38 mouse cellular contexts compared by ENCODE assay signal in genomic region chr7:19853526-19853925, GRCm38 (mm10). TPM values are rescaled to one million over a fixed set of nuclear protein-coding genes. Genes with fewer than 3 reads are reported as not detected.
"Had no signal": no experiment of that assay in that cellular context is flagged by ENCODE, and none has a peak within 500 bp of the region (broad histone marks: within the 10 kb centered on the region; RNA-seq: fewer than 3 reads in every experiment).

No protein-coding gene starts in this region.

- H3K27me3 ChIP-seq: forebrain, embryonic 15.5 days had no signal

- ATAC-seq: forebrain, embryonic 13.5 days; forebrain, embryonic 14.5 days; forebrain, embryonic 15.5 days; forebrain, embryonic 16.5 days; forebrain, postnatal 0 days had no signal

- H3K4me3 ChIP-seq: embryonic facial prominence, embryonic 10.5 days; embryonic facial prominence, embryonic 12.5 days; embryonic facial prominence, embryonic 13.5 days; embryonic facial prominence, embryonic 15.5 days; erythroblast, embryonic 14.5 days; forebrain, embryonic 10.5 days; forebrain, embryonic 12.5 days; forebrain, embryonic 13.5 days; forebrain, embryonic 15.5 days; gastrocnemius, adult 2 months had no signal

- H3K4me2 ChIP-seq: embryonic facial prominence, embryonic 12.5 days; embryonic facial prominence, embryonic 13.5 days; embryonic facial prominence, embryonic 15.5 days; forebrain, embryonic 12.5 days; forebrain, embryonic 13.5 days; forebrain, embryonic 15.5 days had no signal

- H3K36me3 ChIP-seq: embryonic facial prominence, embryonic 10.5 days; embryonic facial prominence, embryonic 12.5 days; embryonic facial prominence, embryonic 13.5 days; embryonic facial prominence, embryonic 15.5 days; forebrain, embryonic 10.5 days; forebrain, embryonic 12.5 days; forebrain, embryonic 15.5 days had no signal

- H3K9ac ChIP-seq: embryonic facial prominence, embryonic 12.5 days; embryonic facial prominence, embryonic 13.5 days; embryonic facial prominence, embryonic 15.5 days; forebrain, embryonic 12.5 days; forebrain, embryonic 13.5 days; forebrain, embryonic 15.5 days; forebrain, postnatal 0 days had no signal

- H3K9me3 ChIP-seq: embryonic facial prominence, embryonic 12.5 days; embryonic facial prominence, embryonic 13.5 days; embryonic facial prominence, embryonic 15.5 days; forebrain, embryonic 12.5 days; forebrain, embryonic 13.5 days; forebrain, embryonic 15.5 days had no signal

- DNase-seq: cerebellum, adult 18-20 months; cerebellum, adult 2 months; cerebellum, adult 8-10 months; cerebellum, adult 9-10 months; cerebellum, adult 9-11 months; cerebellum, postnatal 10 days; cerebellum, postnatal 14 days; cerebellum, postnatal 25 days; cerebellum, postnatal 36 days; embryo, embryonic 11 days; forebrain, postnatal 0 days; gastrocnemius, adult 2 months; gastrocnemius, postnatal 10 days; gastrocnemius, postnatal 14 days; gastrocnemius, postnatal 25 days; gastrocnemius, postnatal 36 days; heart, adult 18-20 months had no signal

- H3K27ac ChIP-seq: embryonic facial prominence, embryonic 10.5 days; embryonic facial prominence, embryonic 12.5 days; embryonic facial prominence, embryonic 13.5 days; embryonic facial prominence, embryonic 15.5 days; forebrain, embryonic 10.5 days; forebrain, embryonic 12.5 days; forebrain, embryonic 13.5 days; forebrain, embryonic 15.5 days; gastrocnemius, adult 2 months had no signal

RNA-seq across cellular contexts. Expression of gene Gm19345, which starts 1.7 kb away (rescaled TPM):
- total RNA-seq: common myeloid progenitor, adult 5-6 weeks; gastrocnemius, adult 18-20 months; gastrocnemius, adult 2 months; gastrocnemius, adult 8-10 months; gastrocnemius, postnatal 10 days; gastrocnemius, postnatal 14 days; gastrocnemius, postnatal 25 days; gastrocnemius, postnatal 36 days; gastrocnemius, postnatal 4 days; granulocyte monocyte progenitor cell, adult 5-6 weeks; heart, adult 18-20 months had no signal
- polyA plus RNA-seq: embryonic facial prominence, embryonic 10.5 days; embryonic facial prominence, embryonic 11.5 days; erythroblast, embryonic 14.5 days; forebrain, embryonic 10.5 days; forebrain, embryonic 11.5 days had no signal

RNA-seq across cellular contexts. Expression of gene Ceacam16, which starts 7.6 kb away (rescaled TPM):
- total RNA-seq: common myeloid progenitor, adult 5-6 weeks; forebrain, postnatal 0 days; gastrocnemius, adult 18-20 months; gastrocnemius, adult 2 months; gastrocnemius, adult 8-10 months; gastrocnemius, postnatal 10 days; gastrocnemius, postnatal 25 days; gastrocnemius, postnatal 36 days; gastrocnemius, postnatal 4 days; granulocyte monocyte progenitor cell, adult 5-6 weeks; heart, adult 18-20 months had no signal
- polyA plus RNA-seq: cortical plate, adult 2 months; embryonic facial prominence, embryonic 10.5 days; embryonic facial prominence, embryonic 11.5 days; embryonic facial prominence, embryonic 12.5 days; embryonic facial prominence, embryonic 13.5 days; embryonic facial prominence, embryonic 14.5 days; embryonic facial prominence, embryonic 15.5 days; erythroblast, embryonic 14.5 days; forebrain, embryonic 10.5 days; forebrain, embryonic 12.5 days; forebrain, embryonic 13.5 days; forebrain, embryonic 14.5 days; frontal cortex, adult 2 months had no signal

RNA-seq across cellular contexts. Expression of gene Ceacam19, which starts 34.2 kb away (rescaled TPM):
- total RNA-seq: common myeloid progenitor, adult 5-6 weeks; forebrain, postnatal 0 days; gastrocnemius, adult 18-20 months; gastrocnemius, adult 2 months; gastrocnemius, adult 8-10 months; gastrocnemius, postnatal 10 days; gastrocnemius, postnatal 14 days; gastrocnemius, postnatal 25 days; gastrocnemius, postnatal 36 days; gastrocnemius, postnatal 4 days; granulocyte monocyte progenitor cell, adult 5-6 weeks; heart, adult 18-20 months had no signal
- polyA plus RNA-seq: cerebellum, adult 2 months; cortical plate, adult 2 months; embryonic facial prominence, embryonic 10.5 days; embryonic facial prominence, embryonic 11.5 days; embryonic facial prominence, embryonic 12.5 days; erythroblast, embryonic 14.5 days; forebrain, embryonic 10.5 days; forebrain, embryonic 11.5 days; forebrain, embryonic 12.5 days; forebrain, embryonic 13.5 days; forebrain, embryonic 14.5 days; forebrain, embryonic 15.5 days; forebrain, embryonic 16.5 days; forebrain, postnatal 0 days; frontal cortex, adult 2 months had no signal

RNA-seq across cellular contexts. Expression of gene Cblc, which starts 56.9 kb away (rescaled TPM):
- total RNA-seq: common myeloid progenitor, adult 5-6 weeks; gastrocnemius, adult 18-20 months; gastrocnemius, adult 2 months; gastrocnemius, adult 8-10 months; gastrocnemius, postnatal 14 days; gastrocnemius, postnatal 25 days; gastrocnemius, postnatal 36 days; granulocyte monocyte progenitor cell, adult 5-6 weeks had no signal
- polyA plus RNA-seq: cerebellum, adult 2 months; cortical plate, adult 2 months; erythroblast, embryonic 14.5 days; forebrain, embryonic 13.5 days; forebrain, embryonic 14.5 days; forebrain, embryonic 15.5 days; forebrain, embryonic 16.5 days; frontal cortex, adult 2 months had no signal
